Mouse (Mus musculus): ENCODE data around the gene Als2cr12.
"Not testable (repeated sequence)": the region's sequence is repeated elsewhere in the genome, so short reads cannot be mapped to it uniquely, and the experiment has no call there.

The Als2cr12 gene

GRCm38 (mm10) chr1:58616176-58616575, 79.6 kb downstream of the Als2cr12 start:
- Histone ChIP-seq H3K4me3 (replicated peaks; ENCODE audit: low read length) (no peak overlapping the region), H3K9me3 (ENCODE audit: low read length) (no peaks in the 10 kb centered on the region)
- TF ChIP-seq CTCF (conservative IDR thresholded peaks at IDR 0.05; ENCODE audit: low read length) = no peak
- TF ChIP-seq POU5F1 (IDR thresholded peaks at IDR 0.05; ENCODE audit: borderline replicate concordance, low read length) = no peak
- no peak for TF ChIP-seq NANOG (IDR thresholded peaks at IDR 0.05; ENCODE audit: borderline replicate concordance, low read length)

DNA sequence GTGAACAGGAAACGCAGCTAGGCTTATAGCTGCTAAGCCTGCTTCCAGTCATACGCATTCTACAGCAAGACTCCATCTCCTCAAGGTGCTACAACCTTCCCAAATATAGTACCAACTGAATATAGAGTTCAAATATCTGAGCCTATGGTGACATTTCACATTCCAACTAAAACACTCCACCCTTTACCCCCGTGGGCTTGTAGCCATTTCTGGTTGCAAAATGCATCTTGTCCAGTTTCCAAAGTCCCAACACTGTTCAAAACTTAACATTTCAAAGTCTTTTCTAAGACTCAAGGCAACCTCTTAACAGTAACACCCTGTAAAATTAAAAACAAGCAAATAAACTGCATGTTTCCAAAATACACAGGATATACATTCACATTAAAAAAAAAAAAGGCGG, 80.6 kb downstream of the Als2cr12 start:
- TF ChIP-seq POU5F1 (IDR thresholded peaks at IDR 0.05; ENCODE audit: borderline replicate concordance, low read length) (no peak), CTCF (conservative IDR thresholded peaks at IDR 0.05; ENCODE audit: low read length) (no peak), NANOG (IDR thresholded peaks at IDR 0.05; ENCODE audit: borderline replicate concordance, low read length) (no peak)
- Histone ChIP-seq H3K4me1 (replicated peaks; ENCODE audit: low read depth, low read length) (no peaks in the 10 kb centered on the region), H3K4me3 (replicated peaks; ENCODE audit: low read length) (no peak overlapping the region), H3K9me3 (ENCODE audit: low read length) (no peaks in the 10 kb centered on the region), H3K36me3 (ENCODE audit: insufficient read depth, low read length) (no peaks in the 10 kb centered on the region), H3K27me3 (ENCODE audit: insufficient read depth, low read length) (no peaks in the 10 kb centered on the region)

More at GRCm38 (mm10) chr1:58616176-58616575, 79.6 kb downstream of the Als2cr12 start:
- H3K36me3 ChIP-seq (ENCODE audit: insufficient read depth, low read length) = no peaks in the 10 kb centered on the region
- no peaks in the 10 kb centered on the region for H3K4me1 ChIP-seq (replicated peaks; ENCODE audit: low read depth, low read length)
- no peaks in the 10 kb centered on the region for H3K27me3 ChIP-seq (ENCODE audit: insufficient read depth, low read length)

GRCm38 (mm10) chr1:58614424-58614823, 81.4 kb downstream of the Als2cr12 start:
- Histone ChIP-seq H3K4me3 (replicated peaks; ENCODE audit: low read length) (no peak overlapping the region), H3K9me3 (ENCODE audit: low read length) (no peaks in the 10 kb centered on the region), H3K36me3 (ENCODE audit: insufficient read depth, low read length) (no peaks in the 10 kb centered on the region), H3K4me1 (replicated peaks; ENCODE audit: low read depth, low read length) (no peaks in the 10 kb centered on the region), H3K27me3 (ENCODE audit: insufficient read depth, low read length) (no peaks in the 10 kb centered on the region)
- TF ChIP-seq NANOG (IDR thresholded peaks at IDR 0.05; ENCODE audit: borderline replicate concordance, low read length) = no peak
- TF ChIP-seq CTCF (conservative IDR thresholded peaks at IDR 0.05; ENCODE audit: low read length) = no peak
- no peak for TF ChIP-seq POU5F1 (IDR thresholded peaks at IDR 0.05; ENCODE audit: borderline replicate concordance, low read length)

DNA sequence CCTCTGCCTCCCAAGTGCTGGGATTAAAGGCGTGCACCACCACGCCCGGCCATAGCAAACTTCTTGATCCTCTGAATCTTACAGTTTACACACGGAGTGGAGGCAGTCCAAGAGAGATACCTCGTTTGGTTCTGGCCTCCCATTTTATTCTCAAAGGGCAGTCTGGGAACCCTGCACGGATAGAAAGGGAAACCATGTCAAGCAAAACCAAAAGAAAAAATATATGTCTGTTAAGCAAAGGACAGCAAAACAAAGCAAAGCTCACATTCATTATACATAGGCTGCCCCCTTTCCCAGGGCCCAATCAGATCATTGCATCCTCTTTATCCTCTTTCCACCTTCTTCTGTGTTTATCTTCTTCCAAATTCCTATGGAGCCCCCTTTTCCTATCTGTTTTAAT, 82.0 kb downstream of the Als2cr12 start:
- Histone ChIP-seq H3K36me3 (ENCODE audit: insufficient read depth, low read length) (no peaks in the 10 kb centered on the region), H3K4me1 (replicated peaks; ENCODE audit: low read depth, low read length) (no peaks in the 10 kb centered on the region), H3K9me3 (ENCODE audit: low read length) (no peaks in the 10 kb centered on the region), H3K27me3 (ENCODE audit: insufficient read depth, low read length) (no peaks in the 10 kb centered on the region), H3K4me3 (replicated peaks; ENCODE audit: low read length) (no peak overlapping the region)
- no peak for TF ChIP-seq CTCF (conservative IDR thresholded peaks at IDR 0.05; ENCODE audit: low read length)
- TF ChIP-seq NANOG (IDR thresholded peaks at IDR 0.05; ENCODE audit: borderline replicate concordance, low read length) = no peak
- TF ChIP-seq POU5F1 (IDR thresholded peaks at IDR 0.05; ENCODE audit: borderline replicate concordance, low read length) = no peak

DNA sequence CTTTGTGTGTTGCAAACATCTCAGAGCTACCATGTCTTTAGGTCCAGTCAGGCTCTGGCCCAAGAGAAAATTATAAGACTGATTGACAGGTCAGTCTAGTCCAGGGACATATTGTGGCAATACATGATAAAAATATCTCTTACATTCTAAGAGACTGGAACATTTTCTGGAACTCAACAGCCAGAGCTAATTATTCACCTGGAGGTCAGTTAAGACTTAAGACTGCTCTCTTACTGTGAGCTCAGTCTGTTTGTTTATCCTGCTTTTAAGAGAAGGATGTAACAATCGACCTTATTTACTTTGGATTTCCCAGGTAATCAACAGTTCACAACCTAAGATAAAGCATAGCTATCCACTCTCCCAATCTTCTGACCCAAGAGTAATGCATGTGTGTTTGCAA, 85.2 kb downstream of the Als2cr12 start:
- Histone ChIP-seq H3K27me3 (ENCODE audit: insufficient read depth, low read length) (no peaks in the 10 kb centered on the region), H3K36me3 (ENCODE audit: insufficient read depth, low read length) (no peaks in the 10 kb centered on the region), H3K4me3 (replicated peaks; ENCODE audit: low read length) (no peak overlapping the region), H3K9me3 (ENCODE audit: low read length) (peaks cover 14% of the 10 kb centered on the region), H3K4me1 (replicated peaks; ENCODE audit: low read depth, low read length) (no peaks in the 10 kb centered on the region)
- TF ChIP-seq POU5F1 (IDR thresholded peaks at IDR 0.05; ENCODE audit: borderline replicate concordance, low read length) (no peak), NANOG (IDR thresholded peaks at IDR 0.05; ENCODE audit: borderline replicate concordance, low read length) (no peak), CTCF (conservative IDR thresholded peaks at IDR 0.05; ENCODE audit: low read length) (no peak)

DNA sequence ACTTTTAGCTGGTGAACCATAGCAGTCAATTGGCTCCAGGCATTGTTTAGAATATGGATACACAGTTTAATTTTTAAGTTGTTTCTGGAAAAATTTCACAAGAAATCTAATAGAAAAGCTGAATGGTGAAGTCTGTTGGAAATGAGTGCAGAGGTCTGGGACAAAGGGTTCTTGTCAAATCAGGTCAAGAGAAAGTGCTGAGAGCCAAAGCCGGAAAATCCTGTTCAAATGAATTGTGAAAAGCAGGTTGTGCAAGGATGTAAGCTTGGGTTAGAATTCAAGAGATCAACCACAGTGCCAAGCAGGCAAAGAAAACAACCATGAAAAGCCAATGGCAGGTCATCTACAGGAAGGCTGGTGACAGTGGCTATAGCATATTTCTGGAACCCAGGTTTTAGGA, 85.6 kb downstream of the Als2cr12 start:
- TF ChIP-seq NANOG (IDR thresholded peaks at IDR 0.05; ENCODE audit: borderline replicate concordance, low read length) (no peak), POU5F1 (IDR thresholded peaks at IDR 0.05; ENCODE audit: borderline replicate concordance, low read length) (no peak), CTCF (conservative IDR thresholded peaks at IDR 0.05; ENCODE audit: low read length) (no peak)
- H3K36me3 ChIP-seq (ENCODE audit: insufficient read depth, low read length) = no peaks in the 10 kb centered on the region
- no peaks in the 10 kb centered on the region for H3K4me1 ChIP-seq (replicated peaks; ENCODE audit: low read depth, low read length)
- peaks cover 18% of the 10 kb centered on the region for H3K9me3 ChIP-seq (ENCODE audit: low read length)
- H3K27me3 ChIP-seq (ENCODE audit: insufficient read depth, low read length) = no peaks in the 10 kb centered on the region
- H3K4me3 ChIP-seq (replicated peaks; ENCODE audit: low read length) = no peak overlapping the region

DNA sequence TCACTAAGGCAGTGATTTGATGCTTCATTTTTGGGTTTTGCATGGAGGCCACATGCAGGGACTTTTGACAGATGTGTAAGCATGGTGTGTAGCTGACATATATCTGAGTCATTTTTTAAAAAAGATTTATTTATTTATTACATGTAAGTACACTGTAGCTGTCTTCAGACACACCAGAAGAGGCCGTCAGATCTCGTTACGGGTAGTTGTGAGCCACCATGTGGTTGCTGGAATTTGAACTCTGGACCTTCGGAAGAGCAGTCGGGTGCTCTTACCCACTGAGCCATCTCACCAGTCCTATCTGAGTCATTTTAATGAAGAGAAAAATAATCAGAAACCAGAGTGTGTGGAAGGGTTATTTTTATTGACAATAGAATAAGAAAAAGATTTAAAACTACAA, 86.2 kb downstream of the Als2cr12 start:
- not testable (repeated sequence) for H3K4me3 ChIP-seq (replicated peaks; ENCODE audit: low read length); H3K4me1 ChIP-seq (replicated peaks; ENCODE audit: low read depth, low read length); H3K36me3 ChIP-seq (ENCODE audit: insufficient read depth, low read length); H3K27me3 ChIP-seq (ENCODE audit: insufficient read depth, low read length)
- peaks cover 18% of the 10 kb centered on the region for H3K9me3 ChIP-seq (ENCODE audit: low read length)

- TF ChIP-seq POU5F1 (IDR thresholded peaks at IDR 0.05; ENCODE audit: borderline replicate concordance, low read length) (no peak), NANOG (IDR thresholded peaks at IDR 0.05; ENCODE audit: borderline replicate concordance, low read length) (no peak), CTCF (conservative IDR thresholded peaks at IDR 0.05; ENCODE audit: low read length) (no peak)
- H3K4me3 ChIP-seq (replicated peaks; ENCODE audit: low read length) = no peak overlapping the region
- no peaks in the 10 kb centered on the region for H3K4me1 ChIP-seq (replicated peaks; ENCODE audit: low read depth, low read length)
- peaks cover 18% of the 10 kb centered on the region for H3K9me3 ChIP-seq (ENCODE audit: low read length)
- H3K27me3 ChIP-seq (ENCODE audit: insufficient read depth, low read length) = no peaks in the 10 kb centered on the region
- no peaks in the 10 kb centered on the region for H3K36me3 ChIP-seq (ENCODE audit: insufficient read depth, low read length)
Measured at GRCm38 (mm10) chr1:58603738-58604137, 92.1 kb downstream of the Als2cr12 start.

DNA sequence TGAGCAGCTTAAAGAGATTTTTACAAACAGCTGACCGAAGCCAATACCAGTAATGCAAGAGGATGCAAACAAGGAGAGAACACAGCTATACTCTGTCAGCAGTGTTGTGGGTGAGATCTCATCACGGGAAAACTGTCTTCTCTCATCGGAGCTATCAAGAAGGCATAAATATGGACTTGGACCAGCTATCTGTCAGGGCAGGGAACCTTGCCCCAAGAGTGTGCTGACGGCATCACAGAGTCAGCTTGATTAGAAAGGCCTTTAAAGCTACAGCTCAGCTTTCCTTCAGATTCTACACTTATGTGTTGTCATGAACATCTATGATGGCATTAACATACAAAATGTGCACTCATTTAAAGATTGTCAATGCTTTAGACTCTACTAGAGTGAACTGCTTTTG, 93.1 kb downstream of the Als2cr12 start:
- no peaks in the 10 kb centered on the region for H3K27me3 ChIP-seq (ENCODE audit: insufficient read depth, low read length)
- no peaks in the 10 kb centered on the region for H3K36me3 ChIP-seq (ENCODE audit: insufficient read depth, low read length)
- H3K9me3 ChIP-seq (ENCODE audit: low read length) = peaks cover 13% of the 10 kb centered on the region
- H3K4me3 ChIP-seq (replicated peaks; ENCODE audit: low read length) = no peak overlapping the region
- no peaks in the 10 kb centered on the region for H3K4me1 ChIP-seq (replicated peaks; ENCODE audit: low read depth, low read length)
- TF ChIP-seq CTCF (conservative IDR thresholded peaks at IDR 0.05; ENCODE audit: low read length) (no peak), POU5F1 (IDR thresholded peaks at IDR 0.05; ENCODE audit: borderline replicate concordance, low read length) (no peak), NANOG (IDR thresholded peaks at IDR 0.05; ENCODE audit: borderline replicate concordance, low read length) (no peak)
